Mouse (Mus musculus): ENCODE data around the gene Rps16.

Gene Rps16

DNA sequence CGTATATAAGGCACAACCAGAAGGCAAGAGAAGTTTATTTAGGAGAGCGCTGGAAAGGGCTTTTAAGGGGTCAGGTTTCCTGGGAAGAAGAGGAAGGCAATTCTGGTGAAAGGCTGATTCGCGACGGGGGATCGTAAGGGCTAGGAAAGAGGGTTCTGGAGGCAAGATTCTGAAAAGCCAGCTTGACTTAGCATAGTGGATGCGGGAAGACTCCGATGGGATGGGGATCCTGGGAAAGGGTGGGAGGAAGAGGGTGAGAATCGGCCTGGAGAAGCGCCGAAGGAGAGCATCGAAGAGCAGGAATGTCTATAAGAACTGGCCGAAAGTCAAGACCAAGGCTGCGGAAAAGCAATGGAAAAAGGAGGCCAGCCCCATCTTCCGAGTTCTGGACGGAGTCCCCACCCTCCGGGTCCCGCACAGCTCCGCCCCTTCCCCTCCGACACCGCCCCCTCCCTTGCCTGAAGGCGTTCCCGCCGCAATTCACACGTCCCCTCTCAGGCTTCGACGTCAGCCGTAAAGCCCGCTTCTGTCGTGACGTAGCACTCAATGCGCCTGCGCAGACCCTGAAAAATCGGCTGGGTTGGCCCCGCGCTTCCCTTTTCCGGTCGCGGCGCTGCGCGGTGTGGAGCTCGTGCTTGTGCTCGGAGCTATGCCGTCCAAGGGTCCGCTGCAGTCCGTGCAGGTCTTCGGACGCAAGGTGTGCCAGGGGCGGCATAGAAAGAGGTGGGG lies at the start of gene Rps16:
TSS of gene Rps16 (plus strand) at position 498 of the 729 bp plus-strand sequence.
- DNase-seq (ENCODE audit: low spot score) = peak; percentile 99

DNA sequence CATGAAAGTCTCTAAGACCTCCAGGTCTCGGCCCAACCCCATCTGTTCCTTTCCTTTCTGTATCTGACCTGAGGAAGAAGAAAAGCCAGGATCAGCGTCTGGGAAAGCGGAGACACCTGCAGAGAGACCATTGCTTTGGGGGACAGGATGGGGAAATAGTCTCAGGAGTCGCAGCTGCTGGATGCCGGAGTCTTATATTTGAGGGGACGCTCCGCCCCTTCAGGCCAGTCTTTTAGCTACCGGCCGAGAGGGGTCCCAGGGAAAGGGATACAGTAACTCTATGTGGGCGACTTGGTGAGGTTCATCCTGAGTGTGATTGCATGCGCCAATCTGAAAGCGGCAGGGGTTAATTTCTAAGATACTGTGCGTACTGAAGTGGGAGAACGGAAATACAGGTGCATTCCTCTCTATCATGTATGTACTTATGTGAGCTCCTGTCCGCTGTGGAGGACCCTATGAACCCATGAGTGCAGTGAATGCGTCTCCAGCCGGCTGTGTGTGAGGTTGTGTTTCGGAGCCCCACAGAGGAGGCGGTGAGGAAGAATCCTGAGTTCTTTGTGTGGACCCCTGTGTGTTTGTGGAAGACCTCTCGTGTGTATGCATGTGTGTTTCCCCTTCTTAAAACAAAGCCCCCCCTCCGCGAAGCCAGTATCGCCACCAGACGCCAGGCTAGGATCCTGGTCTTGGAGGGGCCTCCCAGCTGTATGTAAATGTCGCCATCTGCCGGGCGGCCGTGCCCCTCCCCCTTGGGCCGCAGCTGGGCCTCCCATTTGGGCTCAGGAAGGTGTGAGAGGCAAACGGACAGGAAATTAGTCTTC lies 48.6 kb upstream of the Rps16 start, which contains the start of gene Dll3:
TSS of gene Dll3 (minus strand) at position 623 of the 818 bp plus-strand sequence.
- peak; percentile 66 for DNase-seq (ENCODE audit: low spot score)

DNA sequence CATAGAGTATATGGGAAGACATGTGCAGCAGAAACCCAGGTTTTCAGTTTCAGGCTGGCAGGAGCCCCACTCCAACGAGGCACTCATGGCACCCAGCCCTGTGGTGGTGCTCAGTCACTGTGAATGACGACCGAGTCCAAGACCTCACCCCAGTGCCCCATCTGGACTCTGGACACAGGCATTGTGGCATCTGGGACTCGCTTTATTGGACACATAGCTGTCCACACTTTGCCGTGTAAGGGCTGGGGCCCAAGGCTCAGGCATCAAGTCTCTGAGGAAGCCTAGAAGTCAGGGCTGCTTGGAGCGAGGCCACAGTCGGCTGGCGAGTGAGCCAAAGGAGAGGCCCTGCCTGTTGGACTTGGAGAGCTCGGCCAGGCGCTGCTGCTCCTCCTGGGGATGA lies 44.8 kb upstream of the Rps16 start:
- peak; percentile 24 for DNase-seq (ENCODE audit: low spot score)

DNA sequence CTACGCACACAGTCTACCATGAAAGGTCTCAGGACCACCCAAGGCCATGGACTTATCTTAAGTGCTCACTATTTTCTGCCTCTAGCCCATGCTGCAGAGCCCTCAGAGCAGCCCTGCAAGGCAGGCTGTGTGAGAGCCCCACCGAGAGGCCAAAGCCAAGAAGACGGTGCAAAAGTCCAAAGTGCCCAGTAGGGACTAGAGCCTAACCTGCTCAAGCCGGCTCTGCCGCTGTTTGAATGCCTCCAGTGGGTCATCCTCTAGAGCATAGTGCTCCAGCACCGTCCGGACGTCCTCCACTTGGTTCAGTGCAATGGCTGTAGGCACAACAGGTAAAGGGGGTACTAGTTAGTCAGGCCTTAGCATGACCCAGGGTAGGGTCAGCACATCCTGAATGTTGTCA lies 44.2 kb upstream of the Rps16 start:
- no peak for DNase-seq (ENCODE audit: low spot score)

DNA sequence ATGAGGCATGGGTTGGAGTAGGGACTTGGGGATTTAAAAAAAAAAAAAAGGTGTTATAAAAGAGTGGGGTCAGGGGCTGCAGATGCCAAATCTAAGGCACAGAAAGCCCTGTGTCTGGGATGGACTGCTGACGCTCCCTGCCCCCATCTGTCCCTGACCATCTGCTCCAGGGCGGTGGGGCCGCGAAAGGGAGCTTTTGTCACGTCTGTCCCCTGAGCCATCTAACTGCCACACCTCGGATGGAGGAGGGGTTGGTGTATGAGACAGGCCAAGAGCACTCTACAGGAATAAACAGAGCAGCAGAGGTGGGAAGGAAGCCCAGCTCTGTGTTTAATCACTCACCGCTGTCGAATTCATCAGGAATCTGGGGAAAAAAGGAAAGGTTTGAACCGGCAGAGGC lies 40.7 kb upstream of the Rps16 start:
- DNase-seq (ENCODE audit: low spot score) = no peak

DNA sequence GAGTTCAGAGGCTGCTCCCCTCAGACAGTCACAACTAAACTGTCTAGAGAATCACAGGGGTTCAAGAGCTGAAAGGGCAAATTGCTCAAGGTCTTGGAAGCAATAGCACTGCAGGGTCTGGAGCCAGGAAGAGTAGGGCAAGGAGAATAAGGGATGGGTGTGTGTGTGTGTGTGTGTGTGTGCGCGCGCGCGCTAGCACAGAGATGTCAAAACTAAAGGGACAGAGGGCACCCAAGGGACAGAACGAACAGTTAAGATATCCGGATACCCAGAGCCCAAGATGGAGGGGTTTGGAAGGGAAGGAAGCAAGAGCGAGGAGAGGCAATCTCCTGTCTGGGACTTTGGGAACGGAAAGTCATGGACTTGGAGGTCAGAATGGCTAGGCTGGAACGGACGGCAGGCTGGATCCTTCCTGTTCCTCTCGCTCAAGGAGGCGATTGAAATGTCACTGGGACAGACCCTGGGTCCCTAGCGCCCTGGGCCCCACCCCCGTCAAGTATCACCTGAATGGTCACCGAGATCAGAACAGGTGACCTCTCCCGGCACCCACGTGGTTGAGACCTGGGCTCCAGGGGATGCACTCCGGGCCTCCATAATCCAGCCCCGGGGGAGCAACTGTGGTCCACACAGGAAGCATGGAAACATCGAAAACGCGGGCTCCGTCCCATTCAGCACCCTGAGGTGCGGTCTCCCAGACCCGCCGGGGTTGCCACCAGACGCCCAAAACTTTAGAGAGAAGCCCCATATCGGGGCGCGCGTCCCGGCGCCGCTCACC lies 39.1 kb upstream of the Rps16 start:
- no peak for DNase-seq (ENCODE audit: low spot score)

DNA sequence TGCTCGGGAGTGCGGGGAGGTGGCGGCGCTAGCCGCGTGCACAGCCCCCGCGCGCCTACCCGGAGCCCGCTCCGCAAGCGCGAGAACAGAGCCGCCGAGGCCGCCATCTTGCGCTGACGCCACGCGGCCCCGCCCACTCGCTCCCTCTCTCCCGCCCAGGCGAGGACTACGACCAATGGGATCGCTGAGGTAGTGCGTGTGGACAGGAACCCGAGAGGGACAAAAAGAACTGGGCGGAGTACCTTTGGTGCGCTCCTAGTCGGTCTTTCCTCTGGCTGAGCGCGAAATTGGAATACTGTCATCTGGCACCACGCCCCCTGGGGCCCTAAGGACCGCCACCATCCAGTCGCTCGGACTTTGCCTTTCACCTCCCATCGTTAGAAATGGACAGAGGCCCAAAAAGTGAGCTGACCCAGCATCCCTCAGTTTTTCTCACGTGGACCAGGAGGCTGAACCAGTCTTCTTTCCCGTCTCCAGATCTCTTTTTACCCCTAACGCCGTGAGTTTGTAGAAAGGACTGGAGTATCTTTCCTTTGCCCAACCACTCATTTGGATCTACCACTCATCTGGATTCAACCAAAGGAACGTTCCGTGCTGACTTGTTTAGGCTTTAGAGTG lies 38.4 kb upstream of the Rps16 start, which contains the start of gene Timm50:
TSS of gene Timm50 (minus strand) at position 147 of the 618 bp plus-strand sequence.
- DNase-seq (ENCODE audit: low spot score) = peak; percentile 96

DNA sequence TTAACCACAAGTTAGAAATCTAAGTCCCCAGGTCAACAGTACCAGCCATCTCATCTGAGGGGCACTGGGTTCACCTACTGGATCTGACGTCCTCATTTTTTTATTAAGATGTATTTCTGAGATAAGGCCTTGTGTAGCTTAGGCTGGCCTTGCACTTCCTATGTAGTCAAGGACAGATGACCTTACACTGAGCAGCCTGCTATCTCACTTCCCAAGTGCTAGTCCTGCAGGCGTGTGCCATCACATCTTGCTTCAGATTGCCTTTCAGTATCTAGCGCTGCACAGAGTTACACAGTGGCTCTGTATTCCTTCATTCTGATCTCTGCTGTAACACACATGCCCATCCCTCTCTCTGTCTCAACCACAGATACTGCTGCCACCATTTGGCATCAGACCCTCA lies 32.4 kb upstream of the Rps16 start:
- DNase-seq (ENCODE audit: low spot score) = no peak

DNA sequence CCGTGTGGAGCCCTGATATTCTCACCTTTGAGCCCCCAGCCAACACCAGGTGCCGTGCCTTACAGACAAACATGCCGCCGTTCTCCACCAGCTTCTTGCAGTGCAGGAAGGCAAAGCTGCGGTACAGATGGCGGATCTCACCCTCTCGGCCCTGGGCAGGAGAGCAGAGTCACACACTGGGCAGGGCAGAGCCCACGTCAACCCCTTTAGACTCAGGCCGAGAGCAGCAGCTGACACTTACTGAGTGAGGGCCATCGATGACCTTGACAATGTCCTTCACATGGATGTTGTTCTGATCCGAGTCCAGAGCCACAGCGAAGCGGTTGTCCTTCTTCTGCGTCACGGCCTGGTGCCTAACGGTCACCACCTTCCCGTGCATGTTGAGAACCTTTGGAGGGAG lies 31.7 kb upstream of the Rps16 start:
- DNase-seq (ENCODE audit: low spot score) = no peak

DNA sequence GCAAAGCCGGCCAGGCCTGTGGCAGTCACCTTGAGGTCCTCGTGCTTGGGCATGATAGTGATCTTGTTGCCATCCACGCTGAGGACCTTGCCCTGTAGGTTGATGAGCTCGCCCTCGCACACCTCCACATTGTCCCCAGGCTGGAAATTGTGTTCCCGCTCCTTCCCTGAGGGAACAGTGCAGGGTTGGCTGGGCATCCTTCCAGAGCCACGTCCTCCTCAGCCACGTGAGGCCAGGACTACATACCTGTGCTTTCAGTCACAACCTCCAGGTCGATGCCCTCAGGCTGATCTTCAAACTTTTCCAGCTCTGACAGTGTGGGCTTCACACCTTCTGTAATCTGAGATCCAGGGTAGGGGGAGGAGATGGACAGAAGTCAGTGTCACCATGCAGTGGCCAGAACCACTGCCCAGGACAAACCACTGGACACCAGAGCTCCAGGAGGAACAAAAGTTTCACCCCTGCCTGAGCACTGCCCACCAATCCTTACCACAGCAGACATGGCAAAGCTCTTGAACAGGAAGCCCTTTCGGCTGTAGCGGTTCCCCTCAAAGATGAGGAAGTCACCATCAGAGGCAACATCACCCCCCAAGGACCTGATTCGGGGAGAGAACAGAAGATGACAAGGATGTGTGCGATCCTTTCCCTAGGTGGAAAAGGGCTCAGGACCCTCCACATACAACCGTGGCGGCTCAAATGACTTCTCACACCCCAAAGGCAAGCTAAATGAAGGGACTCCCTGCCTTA lies 28.3 kb upstream of the Rps16 start:
- DNase-seq (ENCODE audit: low spot score) = no peak

DNA sequence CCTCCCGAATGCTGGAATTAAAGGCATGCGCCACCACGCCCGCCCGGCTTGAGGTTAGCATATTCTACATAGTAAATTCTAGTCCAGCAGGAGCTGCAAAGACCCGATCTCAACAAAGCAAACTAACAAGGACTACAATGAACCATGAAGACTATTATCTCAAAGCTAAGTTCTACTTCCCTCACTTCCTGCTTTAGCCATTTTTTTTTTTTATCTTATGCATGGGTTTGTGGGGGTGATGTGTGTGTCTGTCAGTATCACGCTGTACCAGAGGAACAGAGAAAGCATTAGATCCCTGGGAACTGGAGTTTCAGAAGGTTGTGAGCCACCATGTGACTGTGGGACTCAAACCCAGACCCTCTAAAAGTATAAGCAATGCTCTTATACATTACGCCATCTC lies 25.2 kb upstream of the Rps16 start:
- DNase-seq (ENCODE audit: low spot score) = no peak

DNA sequence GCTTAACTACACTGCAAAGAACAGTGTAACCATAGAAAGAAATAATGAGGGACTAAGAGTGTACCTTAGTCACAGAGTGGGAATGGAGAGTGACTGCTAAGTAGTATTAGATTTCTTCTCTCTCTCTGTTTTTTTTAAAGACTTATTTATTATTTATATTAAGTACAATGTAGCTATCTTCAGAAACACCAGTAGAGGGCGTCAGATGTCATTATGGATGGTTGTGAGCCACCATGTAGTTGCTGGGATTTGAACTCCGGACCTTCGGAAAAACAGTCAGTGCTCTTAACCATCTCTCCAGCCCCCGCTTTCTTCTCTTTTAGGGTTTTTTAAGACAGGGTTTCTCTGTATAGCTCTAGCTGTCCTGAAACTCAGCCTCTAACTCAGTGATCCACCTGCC lies 24.0 kb upstream of the Rps16 start:
- DNase-seq (ENCODE audit: low spot score) = no peak

DNA sequence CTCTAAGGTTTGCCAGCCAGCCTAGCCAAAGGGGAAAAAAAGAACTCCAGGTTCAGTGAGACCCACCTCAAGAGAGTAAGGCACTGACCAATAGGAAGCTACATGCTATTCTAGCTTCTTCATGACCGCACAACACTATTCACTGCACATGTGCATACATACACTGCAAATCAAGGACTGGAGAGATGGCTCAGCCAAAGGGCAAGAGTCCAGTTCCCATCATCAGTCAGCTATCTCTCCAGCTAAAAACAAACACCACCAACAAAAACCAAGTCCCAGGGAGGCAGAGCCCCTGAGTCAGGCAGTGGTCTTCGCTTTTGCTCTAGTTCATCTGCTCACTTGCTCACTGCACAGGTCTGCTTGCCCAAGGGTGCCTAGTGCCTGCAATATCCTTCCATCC lies 22.2 kb upstream of the Rps16 start:
- no peak for DNase-seq (ENCODE audit: low spot score)

DNA sequence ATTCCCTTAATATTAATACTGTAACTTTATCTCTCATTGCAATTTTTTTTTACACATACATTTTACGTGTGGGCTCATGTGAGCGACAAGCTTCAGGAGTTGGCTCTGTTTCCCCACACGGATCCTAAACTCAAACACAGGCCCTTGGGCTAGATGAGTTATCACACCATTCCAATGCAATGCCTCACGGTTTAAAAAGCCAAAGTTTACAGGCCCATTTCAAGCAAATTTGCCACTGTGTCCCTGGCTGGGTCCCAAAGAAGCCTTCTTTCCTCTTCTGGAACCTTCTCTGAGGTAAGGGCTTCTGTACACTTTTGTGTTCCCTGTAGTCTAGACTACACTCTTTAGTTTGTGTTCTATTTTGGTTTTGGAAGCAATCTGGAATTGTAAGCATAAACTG lies 15.9 kb upstream of the Rps16 start:
- no peak for DNase-seq (ENCODE audit: low spot score)

DNA sequence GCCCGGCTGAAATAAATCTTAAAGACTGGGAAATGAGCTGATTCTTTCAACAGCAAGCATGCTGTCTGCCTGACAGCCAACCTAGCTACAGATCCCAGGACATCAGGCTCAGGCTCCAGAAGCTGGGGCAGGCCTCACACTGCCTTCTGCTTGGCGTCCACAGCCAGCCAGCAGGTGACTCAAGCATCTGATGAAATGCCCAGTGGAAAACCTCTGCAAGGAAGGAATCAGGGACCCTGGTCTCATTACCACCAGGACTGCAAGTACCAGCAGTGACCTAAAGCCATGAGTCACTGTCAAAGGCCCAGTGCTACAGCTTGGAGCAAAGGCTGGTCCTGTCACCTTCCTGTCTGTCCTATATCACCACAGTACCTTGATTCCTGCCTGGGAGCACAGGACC lies 15.0 kb upstream of the Rps16 start:
- DNase-seq (ENCODE audit: low spot score) = no peak

DNA sequence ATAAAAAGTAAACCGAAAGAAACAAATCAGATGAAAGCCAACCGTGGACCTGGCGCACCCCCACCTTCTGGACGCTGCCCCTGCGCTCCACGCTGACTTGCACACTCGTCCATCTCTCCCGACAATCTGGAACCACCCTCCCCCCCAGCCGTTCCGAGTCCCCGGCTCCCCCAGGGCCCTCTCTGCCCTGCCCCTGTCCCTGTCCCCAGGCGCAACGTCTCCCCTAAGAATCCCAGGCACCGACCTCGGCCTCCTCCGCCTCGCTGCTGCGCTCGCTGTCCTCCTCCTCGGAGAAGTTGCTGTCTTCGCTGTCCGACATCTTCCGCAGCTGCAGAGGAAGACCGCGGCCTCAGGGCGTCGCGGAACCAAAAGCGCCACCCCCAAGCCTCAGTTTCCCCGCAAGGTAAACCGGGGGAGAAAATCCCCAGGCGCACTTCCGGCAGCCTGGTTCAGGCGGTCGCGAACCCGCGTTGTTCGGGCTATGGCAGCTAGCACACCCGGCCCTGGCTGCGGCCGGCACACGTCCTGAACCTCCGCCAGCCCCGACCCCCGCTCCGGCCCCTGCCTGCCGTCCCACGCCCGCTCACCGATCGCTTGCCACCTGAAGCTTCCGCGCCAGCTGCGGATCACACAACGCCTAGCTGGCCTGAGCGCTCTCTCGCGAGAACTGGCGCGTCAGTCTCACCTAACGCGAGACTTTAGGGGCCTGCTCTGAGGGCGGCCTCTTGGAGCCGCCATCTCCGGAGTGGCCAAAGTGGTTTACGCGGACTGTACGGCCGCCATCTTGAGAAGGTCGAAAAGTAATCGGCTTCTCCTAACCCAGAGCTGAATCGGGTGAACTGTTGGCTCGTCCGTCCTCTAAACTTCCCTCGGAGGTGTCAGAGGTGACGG lies 12.1 kb upstream of the Rps16 start, which contains the start of gene Supt5:
TSS of gene Supt5 (minus strand) at position 639 of the 891 bp plus-strand sequence.
- peak; percentile 96 for DNase-seq (ENCODE audit: low spot score)

DNA sequence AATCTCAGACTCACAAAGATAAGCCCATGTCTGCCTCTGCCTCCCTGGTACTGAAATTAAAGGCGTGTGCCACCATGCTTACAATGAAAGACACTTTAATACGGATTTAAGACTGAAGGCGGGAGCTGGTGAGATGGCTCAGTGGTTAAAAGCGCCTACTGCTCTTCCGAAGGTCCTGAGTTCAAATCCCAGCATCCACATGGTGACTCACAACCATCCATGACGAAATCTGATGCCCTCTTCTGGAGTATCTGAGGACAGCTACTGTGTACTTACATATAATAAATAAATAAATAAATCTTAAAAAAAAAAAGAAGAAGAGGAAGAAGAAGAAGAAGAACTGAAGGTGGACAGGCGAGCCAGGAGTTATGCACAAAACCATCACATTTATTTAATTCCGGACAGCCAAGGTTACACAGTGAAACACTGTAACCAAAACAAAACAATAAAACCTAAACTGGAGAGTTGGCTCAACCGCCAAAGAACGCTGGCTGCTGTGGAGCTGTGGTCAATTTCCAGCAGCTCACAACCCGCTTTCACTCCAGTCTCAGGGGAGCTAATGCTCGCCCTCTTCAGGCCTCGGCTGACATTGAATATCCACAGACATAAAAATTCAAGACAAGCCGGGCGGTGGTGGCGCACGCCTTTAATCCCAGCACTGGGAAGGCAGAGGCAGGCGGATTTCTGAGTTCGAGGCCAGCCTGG lies 11.1 kb upstream of the Rps16 start:
- DNase-seq (ENCODE audit: low spot score) = peak; percentile 62

DNA sequence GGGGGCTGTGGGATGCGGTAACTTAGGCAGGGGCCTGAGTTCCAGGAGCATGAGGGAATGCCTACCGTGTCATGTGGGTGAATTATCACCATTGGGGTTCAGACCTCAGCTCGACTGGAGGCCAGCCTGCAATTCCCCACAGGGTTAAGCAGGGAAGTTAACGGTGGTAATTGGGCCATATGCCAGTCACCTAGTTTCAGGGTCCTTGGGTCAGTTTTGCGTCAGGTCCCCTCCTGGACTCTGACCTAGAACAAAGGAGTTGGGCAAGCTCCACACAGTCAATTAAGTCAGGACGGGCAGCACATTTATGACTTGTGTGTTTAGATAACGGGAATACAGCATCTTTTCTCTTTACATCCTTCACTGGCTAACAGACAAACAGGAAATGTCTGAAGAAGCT lies 9.1 kb upstream of the Rps16 start:
- DNase-seq (ENCODE audit: low spot score) = no peak

DNA sequence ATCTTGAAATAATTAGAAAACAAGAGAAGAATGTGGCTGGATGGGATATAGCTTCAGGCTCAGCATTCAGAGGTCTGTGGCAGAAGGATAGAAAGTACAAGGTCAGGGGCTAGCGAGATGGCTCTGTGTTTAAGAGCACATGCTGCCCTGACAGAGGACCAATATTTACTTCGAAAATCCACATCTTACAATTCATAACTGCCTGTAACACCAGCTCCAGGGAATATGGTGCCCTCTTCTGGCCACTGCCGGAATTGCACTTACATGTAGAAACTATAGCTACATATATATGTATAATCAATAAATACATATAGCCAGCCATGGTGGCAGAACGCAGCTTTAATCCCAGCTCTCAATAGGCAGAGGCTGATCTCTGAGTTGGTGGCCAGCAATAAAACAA lies 5.8 kb upstream of the Rps16 start:
- DNase-seq (ENCODE audit: low spot score) = peak; percentile 54

DNA sequence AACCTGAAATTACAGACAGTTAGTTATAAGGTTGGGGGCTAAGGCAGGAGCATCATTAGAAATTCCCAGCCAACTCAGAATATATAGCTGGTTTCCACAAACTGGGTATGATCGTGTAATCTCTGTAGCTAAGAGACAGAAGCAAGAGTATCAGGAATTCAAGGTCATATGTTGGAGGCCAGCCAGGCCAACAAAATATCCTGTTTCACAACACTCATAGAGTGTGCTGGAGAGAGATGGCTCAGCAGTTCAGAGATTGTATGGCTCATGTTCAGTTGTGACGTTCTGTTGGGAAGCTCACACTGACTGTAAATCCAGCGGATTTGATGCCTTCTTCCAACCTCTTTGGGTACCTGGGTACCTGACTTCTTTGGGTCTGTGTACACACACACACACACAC lies 2.7 kb upstream of the Rps16 start:
- peak; percentile 63 for DNase-seq (ENCODE audit: low spot score)
